Mouse (Mus musculus): ENCODE data around the gene Fgf2.

The Fgf2 gene

DNA sequence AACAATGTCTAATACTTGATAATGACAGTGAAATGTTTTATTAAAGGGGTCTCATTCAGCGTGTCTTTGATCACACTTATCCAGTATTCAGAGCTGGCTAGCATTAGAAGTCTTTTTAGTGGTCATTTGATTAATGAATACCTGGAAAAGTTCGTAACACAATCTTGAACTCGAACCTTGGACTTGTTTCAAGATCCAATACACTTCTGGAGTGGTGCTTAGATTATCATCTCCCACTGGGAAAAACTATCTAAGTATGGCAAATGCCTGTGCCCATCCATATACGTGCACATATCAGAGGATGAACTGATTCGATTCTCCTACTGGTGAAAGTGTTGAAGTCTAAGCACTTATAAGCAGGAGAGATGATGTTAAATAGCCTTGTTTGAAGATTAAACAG is 70.2 kb downstream of the Fgf2 start:
- DNase-seq (ENCODE audit: low spot score), result no peak

DNA sequence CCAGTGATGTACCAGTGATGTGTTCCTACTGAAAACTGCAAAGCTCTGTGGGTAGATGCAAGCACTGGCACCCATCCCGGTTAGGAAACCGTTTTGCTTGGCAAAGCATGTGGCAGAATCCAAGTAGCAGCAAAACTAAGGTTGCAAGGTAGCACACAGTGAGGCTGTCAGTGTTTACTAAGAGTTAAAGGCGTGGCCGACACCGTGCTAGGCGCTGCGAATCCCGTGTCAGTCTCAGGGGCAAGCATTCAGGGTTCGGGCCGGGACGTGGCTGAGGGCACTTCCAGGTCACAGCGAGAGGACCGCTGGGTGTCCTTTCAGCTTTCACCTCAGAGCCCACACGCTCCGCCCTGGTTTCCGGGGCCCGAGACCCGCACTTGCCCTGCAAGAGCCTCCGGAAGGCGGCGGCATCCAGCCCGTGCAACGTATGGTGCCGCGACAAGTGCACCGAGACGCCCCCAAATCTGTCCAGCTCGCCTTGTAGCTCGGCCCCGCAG is 70.9 kb downstream of the Fgf2 start:
- DNase-seq (ENCODE audit: low spot score), result peak; percentile 64

DNA sequence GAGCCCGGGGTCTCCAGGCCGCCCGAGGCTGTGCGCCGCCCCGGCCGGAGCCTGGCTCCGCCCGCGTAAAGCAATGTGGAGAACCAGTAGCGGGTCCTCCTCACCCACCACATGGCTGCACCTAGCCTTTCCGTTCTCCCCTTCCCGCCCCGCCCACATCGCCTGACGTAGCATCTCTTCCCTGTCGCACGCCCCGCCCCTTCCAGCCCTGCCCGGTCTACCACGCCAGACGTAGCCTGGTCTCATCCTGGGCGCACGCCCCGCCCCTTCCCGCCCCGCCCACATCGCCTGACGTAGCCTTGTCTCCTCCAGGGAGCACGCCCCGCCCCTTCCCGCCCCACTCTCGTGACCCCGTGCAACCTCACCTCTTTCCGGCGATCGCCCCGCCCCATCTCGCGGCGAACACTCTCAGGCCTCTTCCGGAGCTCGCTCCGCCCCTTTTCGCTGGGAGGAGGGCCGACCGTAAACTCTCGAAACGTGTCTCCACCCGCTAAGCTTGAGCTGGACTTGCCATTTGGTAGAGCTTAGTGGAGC is 71.4 kb downstream of the Fgf2 start, which contains the start of gene Spata5:
Spata5 (plus strand) TSS at position 439 of the 534 bp plus-strand sequence.
- DNase-seq (ENCODE audit: low spot score), result peak; percentile 88

DNA sequence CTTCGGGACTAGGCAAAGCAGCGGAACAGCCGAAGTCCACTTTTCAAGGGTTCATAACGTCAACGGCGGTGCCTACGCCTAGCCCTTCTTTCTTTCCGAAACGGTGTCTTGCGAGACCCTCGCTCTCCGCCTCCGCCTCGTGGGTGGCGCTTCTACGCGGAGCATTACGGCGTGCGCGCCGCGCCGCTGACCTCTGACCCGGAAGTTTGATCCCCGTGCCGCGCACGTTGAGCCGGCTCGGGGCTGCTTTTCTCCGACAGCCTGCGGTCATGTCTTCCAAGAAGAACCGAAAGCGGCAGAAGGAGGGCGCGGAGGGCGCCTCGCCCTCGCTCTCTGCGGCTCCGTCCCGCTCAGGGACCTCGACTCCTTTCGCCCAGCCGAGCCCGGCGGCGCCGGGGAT is 71.9 kb downstream of the Fgf2 start, which contains the start of gene Nudt6:
Nudt6 (minus strand) TSS at position 140 of the 400 bp plus-strand sequence.
- DNase-seq (ENCODE audit: low spot score), result peak; percentile 61

DNA sequence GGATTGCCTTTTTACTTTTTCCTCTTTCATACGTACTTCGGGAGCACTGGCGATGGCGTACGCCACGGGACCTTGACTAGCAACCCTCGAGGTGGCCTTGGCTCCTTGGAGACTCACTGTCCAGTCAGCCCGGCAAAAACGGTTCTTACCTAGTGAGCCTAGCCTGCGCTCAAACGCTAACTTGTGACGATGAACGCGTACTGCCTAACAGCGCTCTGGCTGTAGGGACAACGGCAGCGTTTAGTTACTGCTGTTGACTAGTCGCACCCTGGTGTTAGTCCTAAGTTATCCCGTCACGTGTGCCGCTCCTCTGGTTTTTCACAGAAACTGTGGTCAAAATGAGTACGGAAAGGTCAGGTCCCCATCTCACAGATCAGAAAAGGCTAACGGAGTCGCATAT is 72.5 kb downstream of the Fgf2 start:
- DNase-seq (ENCODE audit: low spot score), result no peak

DNA sequence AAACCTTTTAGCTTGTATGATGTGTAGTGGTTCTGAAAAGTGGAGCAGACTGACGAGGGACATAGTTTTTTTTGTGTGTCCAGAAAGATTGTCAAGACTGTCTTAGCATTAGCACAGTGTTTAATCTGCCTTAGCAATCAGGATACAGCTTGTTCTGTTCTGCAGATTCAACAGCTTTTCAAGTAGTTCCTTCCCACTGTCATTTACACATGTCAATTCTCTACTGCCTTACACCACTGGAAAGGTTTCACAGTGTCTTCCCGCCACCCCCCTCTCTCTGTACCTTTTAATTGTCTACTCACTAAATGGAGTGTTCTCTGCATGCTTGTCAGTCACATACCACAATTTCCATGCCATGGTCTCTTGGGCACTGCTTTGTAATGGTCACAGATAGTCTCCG is 73.0 kb downstream of the Fgf2 start:
- no peak for DNase-seq (ENCODE audit: low spot score)

DNA sequence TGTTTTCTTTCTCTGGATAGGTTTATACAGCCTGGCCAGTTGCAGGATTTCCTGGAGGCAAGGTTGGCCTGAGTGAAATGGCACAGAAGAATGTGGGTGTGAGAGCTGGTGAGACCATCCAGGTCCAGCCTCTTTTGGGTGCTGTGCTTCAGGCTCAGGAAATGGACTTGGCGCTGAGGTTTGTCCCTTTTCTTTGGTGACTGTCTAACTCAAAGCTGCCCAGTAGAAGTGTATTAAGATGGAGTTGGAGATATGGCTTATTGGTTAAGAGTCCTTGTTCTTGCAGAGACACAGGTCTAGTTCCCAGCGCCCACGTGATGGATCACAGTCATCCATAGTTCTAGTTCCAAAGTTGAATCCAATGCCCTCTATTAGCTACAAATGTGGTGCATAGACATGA is 77.9 kb downstream of the Fgf2 start:
- no peak for DNase-seq (ENCODE audit: low spot score)

DNA sequence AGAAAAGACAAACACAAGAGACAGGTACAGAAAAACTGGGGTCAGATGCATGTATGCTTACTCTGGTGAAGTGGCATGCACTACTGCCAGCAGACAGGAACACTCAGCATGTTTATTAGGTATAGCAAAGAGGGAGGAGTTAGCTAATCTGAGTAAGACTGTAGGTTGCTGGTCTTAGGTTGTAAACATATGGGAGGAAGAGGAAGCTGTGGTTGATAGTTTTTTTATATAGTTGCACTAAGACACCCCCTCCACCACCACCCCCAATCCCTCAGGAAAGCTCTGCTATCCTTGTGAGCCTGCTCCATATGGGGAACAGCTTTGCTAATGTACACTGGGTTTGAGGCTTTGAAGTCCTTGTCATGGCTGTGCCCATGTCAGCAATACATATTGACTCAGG is 82.2 kb downstream of the Fgf2 start:
- DNase-seq (ENCODE audit: low spot score), result no peak

DNA sequence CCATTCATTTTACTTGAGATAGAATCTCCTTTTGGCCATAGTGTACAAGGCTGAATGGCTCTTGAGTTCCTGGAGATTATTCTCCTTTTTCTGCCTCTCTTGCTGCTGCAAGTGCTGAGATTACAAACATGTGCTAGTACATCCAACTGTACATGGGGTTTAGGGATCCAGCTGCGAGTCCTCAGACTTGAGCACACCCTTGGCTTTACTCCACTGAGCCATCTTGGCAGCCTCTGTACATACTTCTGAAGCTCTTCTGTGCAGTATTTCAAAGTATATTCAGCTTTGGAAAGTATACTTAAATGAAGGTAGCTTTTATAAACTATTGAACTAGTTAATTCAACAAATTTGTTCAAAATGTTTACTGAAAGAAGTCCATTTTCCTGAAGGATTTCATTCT is 91.6 kb downstream of the Fgf2 start:
- DNase-seq (ENCODE audit: low spot score), result no peak

DNA sequence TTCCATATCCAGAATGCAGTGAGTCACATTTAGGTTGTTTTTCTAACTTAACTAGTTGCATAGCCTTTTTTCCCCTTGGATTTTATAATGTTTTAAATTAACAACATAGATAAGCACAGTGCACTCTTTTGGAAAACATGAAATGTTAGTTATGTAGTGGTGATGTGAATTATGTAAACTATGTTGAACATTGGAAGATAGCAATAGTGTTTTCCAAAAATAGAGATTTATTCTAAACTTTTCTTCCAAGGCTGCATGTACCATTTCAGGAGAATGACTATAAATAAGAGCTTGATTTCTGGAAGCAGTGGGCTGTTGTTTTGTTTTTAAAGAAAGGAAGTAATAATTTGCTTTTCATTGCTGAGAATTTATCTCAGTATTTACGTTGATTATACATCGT is 95.3 kb downstream of the Fgf2 start:
- no peak for DNase-seq (ENCODE audit: low spot score)

DNA sequence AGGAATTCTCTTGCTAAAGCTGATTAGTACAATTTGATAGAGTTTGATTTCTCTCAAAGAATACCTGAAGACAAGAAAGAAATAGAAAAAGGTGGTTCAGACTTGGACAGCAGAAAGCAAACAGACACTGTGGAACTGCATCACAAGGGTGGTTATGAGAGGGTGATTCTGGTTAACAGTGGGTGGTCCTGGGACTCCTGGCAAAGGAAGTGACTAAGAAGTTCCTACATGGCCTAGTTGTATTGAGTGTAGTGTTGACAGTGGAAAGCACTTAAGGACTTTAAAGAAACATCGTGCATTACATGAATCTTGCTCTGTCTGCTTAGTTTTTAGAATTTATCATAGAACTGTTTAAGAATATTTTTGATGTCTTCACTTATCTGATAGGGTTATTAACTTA is 107.8 kb downstream of the Fgf2 start:
- no peak for DNase-seq (ENCODE audit: low spot score)
